Comparison of ENCODE assay signal across 28 mouse cellular contexts in genomic region chr6:137814006-137814405, GRCm38 (mm10). TPM values are rescaled to one million over a fixed set of nuclear protein-coding genes. Genes with fewer than 3 reads are reported as not detected.
DNase-seq lines count a peak whose midpoint lies in the region; ATAC-seq and TF ChIP-seq lines count a peak whose summit lies in the region.
"Had no signal": no experiment of that assay in that cellular context is flagged by ENCODE, and none has a peak within 500 bp of the region (broad histone marks: within the 10 kb centered on the region; RNA-seq: fewer than 3 reads in every experiment).

No protein-coding gene starts in this region.

- H3K4me2 ChIP-seq in heart, embryonic 12.5 days = no peak overlapping the region
- H3K4me2 ChIP-seq in forebrain, embryonic 14.5 days (ENCODE audit: low read length) = no peak overlapping the region
- H3K4me2 ChIP-seq: forebrain, embryonic 13.5 days; heart, embryonic 13.5 days; hindbrain, embryonic 15.5 days; midbrain, embryonic 12.5 days; neural tube, embryonic 13.5 days had no signal

- H3K36me3 ChIP-seq in heart, embryonic 12.5 days = peaks cover 13% of the 10 kb centered on the region
- no peaks in the 10 kb centered on the region for H3K36me3 ChIP-seq in forebrain, embryonic 14.5 days (ENCODE audit: control insufficient read depth, insufficient read depth, low read length)
- H3K36me3 ChIP-seq: hindbrain, embryonic 15.5 days; midbrain, embryonic 12.5 days; neural tube, embryonic 13.5 days had no signal

- 0 out of 2 replicates have a peak, but pooled peaks have one; percentile 9 for ATAC-seq in heart, embryonic 12.5 days (ENCODE audit: insufficient number of reproducible peaks, low FRiP score)
- ATAC-seq in Patski = peak; percentile 47
- no peak for ATAC-seq in forebrain, embryonic 14.5 days
- ATAC-seq: CD4-positive, CD25-positive, alpha-beta regulatory T cell, adult 4 months; forebrain, embryonic 13.5 days; inflammation-experienced regulatory T-cells, adult 6 months; lung, postnatal 0 days had no signal

- no peak overlapping the region for H3K9ac ChIP-seq in heart, embryonic 12.5 days
- H3K9ac ChIP-seq in forebrain, embryonic 14.5 days (ENCODE audit: low read length) = no peak overlapping the region
- H3K9ac ChIP-seq: forebrain, embryonic 13.5 days; heart, embryonic 13.5 days; hindbrain, embryonic 15.5 days; midbrain, embryonic 12.5 days; neural tube, embryonic 13.5 days had no signal

- CTCF ChIA-PET in Patski (lab: Charles Lee) = no interaction called here

- no peak overlapping the region for H3K4me3 ChIP-seq in heart, embryonic 12.5 days
- no peak overlapping the region for H3K4me3 ChIP-seq in forebrain, embryonic 14.5 days (ENCODE audit: low read depth, low read length)
- H3K4me3 ChIP-seq: forebrain, embryonic 13.5 days; heart, adult 2 months; heart, embryonic 13.5 days; hindbrain, embryonic 10.5 days; hindbrain, embryonic 15.5 days; midbrain, embryonic 12.5 days; myocyte; neural tube, embryonic 13.5 days had no signal

- 80% methylated on average over 1 of the region's 1 CpGs for WGBS in heart, embryonic 12.5 days
- 96% methylated on average over 1 of the region's 1 CpGs for WGBS in forebrain, embryonic 14.5 days

- H3K9me3 ChIP-seq in heart, embryonic 12.5 days (replicated peaks) = 0 out of 2 replicates have a peak, but pooled peaks cover 3% of the 10 kb centered on the region
- no peaks in the 10 kb centered on the region for H3K9me3 ChIP-seq in forebrain, embryonic 14.5 days (replicated peaks; ENCODE audit: control insufficient read depth, low read length)
- H3K9me3 ChIP-seq: forebrain, embryonic 13.5 days; heart, embryonic 13.5 days; hindbrain, embryonic 10.5 days; hindbrain, embryonic 15.5 days; megakaryocyte, embryonic 14.5 days; midbrain, embryonic 12.5 days; neural tube, embryonic 13.5 days had no signal

- H3K27ac ChIP-seq in heart, embryonic 12.5 days (ENCODE audit: poor library complexity, severe bottlenecking) = no peak overlapping the region
- H3K27ac ChIP-seq in forebrain, embryonic 14.5 days (ENCODE audit: low read depth, low read length) = no peak overlapping the region
- H3K27ac ChIP-seq: forebrain, embryonic 13.5 days; heart, adult 2 months; heart, embryonic 13.5 days; hindbrain, embryonic 10.5 days; hindbrain, embryonic 15.5 days; midbrain, embryonic 12.5 days; neural tube, embryonic 13.5 days had no signal

- POLR2A ChIA-PET in Patski (lab: Charles Lee) = no interaction called here

- no peaks in the 10 kb centered on the region for H3K27me3 ChIP-seq in heart, embryonic 12.5 days (replicated peaks)
- no peaks in the 10 kb centered on the region for H3K27me3 ChIP-seq in Patski
- H3K27me3 ChIP-seq in forebrain, embryonic 14.5 days (replicated peaks; ENCODE audit: control insufficient read depth, insufficient read depth, low read length) = no peaks in the 10 kb centered on the region
- H3K27me3 ChIP-seq: forebrain, embryonic 13.5 days; heart, embryonic 13.5 days; hindbrain, embryonic 15.5 days; megakaryocyte, embryonic 14.5 days; midbrain, embryonic 12.5 days; neural tube, embryonic 13.5 days had no signal

- DNase-seq in heart, postnatal 25 days (ENCODE audit: low spot score) = no peak
- DNase-seq in 3T3-L1 (ENCODE audit: low read depth, low spot score) (peak; percentile 25), Patski (ENCODE audit: low read depth, low spot score) (no peak)
- DNase-seq in adrenal gland, postnatal 14 days = peak; percentile 71
- no peak for DNase-seq in thymus, postnatal 25 days
- no peak for DNase-seq in forebrain, embryonic 14.5 days (ENCODE audit: low spot score)
- no peak for DNase-seq in cerebellum, adult 9-10 months
- DNase-seq: cerebellum, adult 2 months; cerebellum, postnatal 36 days; heart, adult 2 months; heart, postnatal 10 days; kidney, adult 8-10 months; kidney, postnatal 10 days; layer of hippocampus, adult 9-11 months; lung, adult 18-20 months; lung, postnatal 4 days had no signal

- TF ChIP-seq CTCF in Patski (IDR thresholded peaks at IDR 0.05) = no peak

- intact Hi-C loops in heart, postnatal 25 days (cut with DNase I) = no loop called here

- peaks cover 5% of the 10 kb centered on the region; the same call in 1 of the 2 replicates for H3K4me1 ChIP-seq in heart, embryonic 12.5 days (replicated peaks)
- H3K4me1 ChIP-seq in forebrain, embryonic 14.5 days (ENCODE audit: control insufficient read depth, insufficient read depth, low read length) = no peaks in the 10 kb centered on the region
- H3K4me1 ChIP-seq: forebrain, embryonic 13.5 days; hindbrain, embryonic 10.5 days; hindbrain, embryonic 15.5 days; midbrain, embryonic 12.5 days; neural tube, embryonic 13.5 days had no signal

- in situ Hi-C loops in Patski (cut with MboI; ENCODE audit: low pct_unique_long_range_greater_than_20kb) = no loop called here

RNA-seq across cellular contexts. Expression of gene Dera, which starts 59.7 kb away (rescaled TPM):
- 62.3 and 63.6 TPM in 2 replicates for polyA plus RNA-seq in heart, embryonic 12.5 days (2016; fragmentation: Nextera tagmentation; extraction: Ambion mirVana)
- 1 to 10 TPM; 5.5 to 8.8 TPM for total RNA-seq in heart, postnatal 25 days (2021)
- polyA plus RNA-seq in Patski (2021) = 17.5 TPM
- total RNA-seq in adrenal gland, postnatal 14 days (2021) = 26.4 and 28.9 TPM in 2 replicates
- 12.8 and 17.8 TPM in 2 replicates for polyA plus RNA-seq in forebrain, embryonic 14.5 days (2014; fragmentation: Nextera tagmentation; extraction: Ambion mirVana)

Comparison
In these comparisons a context has a peak if more than half of its experiments do, and no peak if none do; other contexts are left out.
1. DNase-seq: peak in 3T3-L1 (single experiment) and adrenal gland, postnatal 14 days (single experiment); none in heart, postnatal 25 days (single experiment), Patski (single experiment), thymus, postnatal 25 days (single experiment), forebrain, embryonic 14.5 days (single experiment) and cerebellum, adult 9-10 months (single experiment).